Mouse (Mus musculus) heart, embryonic 14.5 days (tissue): ENCODE results near the gene Olfr149. TPM values are rescaled to one million over a fixed set of nuclear protein-coding genes. Genes with fewer than 3 reads are reported as not detected.
A peak's percentile ranks its signal among the peaks of the same experiment; 100 is the strongest.
"Not testable (repeated sequence)": the region's sequence is repeated elsewhere in the genome, so short reads cannot be mapped to it uniquely, and the experiment has no call there.

Experiments used
- ATAC-seq: fragments of 200-750 bp; cut with Nextera tagmentation; 2 replicates; pipeline ENCODE4 v1.8.0; 2017; ENCODE audit warnings: low read depth, moderate TSS enrichment; ENCODE audit not compliant: insufficient number of reproducible peaks, insufficient read depth, low FRiP score
- H3K27ac ChIP-seq, 2 experiments: fragments of 200-500 bp in 1 of 2; fragments of 300-500 bp in 1 of 2; sonication (generic) in 1 of 2; replicated peaks in 1 of 2; 2 replicates each; pipeline ENCODE4 v1.5.1; 2012 to 2014; ENCODE audit warnings: low read depth in 2 of 2, low read length in 2 of 2, control low read depth in 1 of 2, mild to moderate bottlenecking in 1 of 2, mixed read lengths in 1 of 2; ENCODE audit not compliant: control insufficient read depth in 1 of 2, insufficient read depth in 1 of 2
- H3K27me3 ChIP-seq: fragments of 300-500 bp; sonication (generic); 2 replicates; pipeline ENCODE4 v1.6.1; 2014; ENCODE audit warnings: mild to moderate bottlenecking, low read length, control low read depth; ENCODE audit not compliant: control insufficient read depth, insufficient read depth
- H3K36me3 ChIP-seq: fragments of 300-500 bp; sonication (generic); 2 replicates; pipeline ENCODE4 v1.6.1; 2014; ENCODE audit warnings: mild to moderate bottlenecking, control low read depth, low read length, mixed read lengths; ENCODE audit not compliant: control insufficient read depth, insufficient read depth
- H3K4me1 ChIP-seq, 2 experiments: fragments of 200-500 bp in 1 of 2; fragments of 300-500 bp in 1 of 2; sonication (generic) in 1 of 2; 2 replicates each; pipeline ENCODE4 v1.6.1; 2012 to 2014; ENCODE audit warnings: low read length in 2 of 2, control low read depth in 1 of 2, mixed read lengths in 1 of 2; ENCODE audit not compliant: control insufficient read depth in 2 of 2, insufficient read depth in 2 of 2
- H3K4me2 ChIP-seq: fragments of 300-500 bp; sonication (generic); 2 replicates; pipeline ENCODE4 v1.6.1; 2014; ENCODE audit warnings: mild to moderate bottlenecking, low read length
- H3K4me3 ChIP-seq, 2 experiments: fragments of 200-500 bp in 1 of 2; fragments of 300-500 bp in 1 of 2; sonication (generic) in 1 of 2; 2 replicates each; pipeline ENCODE4 v1.5.1; 2012 to 2014; ENCODE audit warnings: low read length in 2 of 2, mild to moderate bottlenecking in 2 of 2, control low read depth in 1 of 2, low read depth in 1 of 2, moderate library complexity in 1 of 2; ENCODE audit not compliant: control insufficient read depth in 1 of 2, insufficient read depth in 1 of 2
- H3K9ac ChIP-seq: fragments of 300-500 bp; sonication (generic); 2 replicates; pipeline ENCODE4 v1.6.1; 2014; ENCODE audit warnings: mild to moderate bottlenecking, low read length
- H3K9me3 ChIP-seq: fragments of 300-500 bp; sonication (generic); 2 replicates; pipeline ENCODE4 v1.6.1; 2016; ENCODE audit warnings: low read length, control low read depth; ENCODE audit not compliant: control insufficient read depth
- WGBS: fragments of 180-500 bp; shearing (Covaris S2); extraction: QIAGEN DNeasy Blood & Tissue Kit; methylation state at CpG from one replicate; pipeline ENCODE4 v1.1.7; 2014; 5-methylcytosine and 5-hydroxymethylcytosine counted together
- polyA plus RNA-seq: library from polyadenylated mRNA; unstranded; fragments of >200 nt; fragmentation: Nextera tagmentation; extraction: Ambion mirVana; gene quantifications from 2 replicates; pipeline ENCODE4 v1.2.1, GENCODE M21; 2014

The Olfr149 gene
- not detected in 2 replicates for polyA plus RNA-seq

DNA sequence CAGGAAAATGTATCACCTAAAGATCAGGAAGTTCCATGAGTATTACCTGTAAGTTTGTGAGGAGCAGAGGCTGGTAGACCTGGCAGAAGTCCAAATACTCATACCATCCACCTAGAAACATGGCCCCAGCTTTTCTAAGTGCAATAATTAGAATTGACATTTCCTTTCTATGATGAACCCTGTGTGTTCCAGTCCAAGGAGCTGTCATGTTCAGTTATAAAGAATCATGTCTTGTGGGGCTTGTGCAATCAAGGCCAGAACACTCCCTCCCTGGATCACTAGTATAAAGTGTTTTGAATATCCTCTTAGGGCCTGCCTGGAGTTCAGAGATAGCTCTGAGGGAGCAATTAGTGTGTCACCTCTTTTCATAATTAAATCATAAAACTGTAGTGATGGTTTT is at the start of gene Olfr149:
Olfr149 (minus strand) TSS at position 101 of the 400 bp plus-strand sequence.
- H3K4me1 ChIP-seq: peaks cover 0 to 3% of the 10 kb centered on the region in 2 experiments; a peak in 1 of 4 replicates

DNA sequence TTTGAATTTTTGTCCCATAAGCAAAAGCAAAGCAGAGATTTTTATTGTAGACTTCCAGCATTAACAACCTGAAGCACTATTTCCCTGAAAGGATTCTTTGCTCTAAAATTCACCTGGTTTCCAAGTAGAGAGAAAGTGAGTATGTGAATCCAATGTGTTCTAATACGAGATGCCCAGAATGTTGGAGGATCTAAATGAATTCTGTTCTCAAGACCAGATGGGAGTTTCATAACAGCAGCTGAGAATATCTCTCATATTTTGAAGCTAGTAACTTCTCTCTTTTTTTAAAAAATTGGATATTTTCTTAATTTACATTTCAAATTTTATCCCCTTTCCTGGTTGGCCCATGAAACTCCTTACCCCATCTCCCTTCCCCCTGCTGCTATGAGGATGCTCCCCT is 39.5 kb upstream of the Olfr149 start:
- H3K9ac ChIP-seq: no peak overlapping the region
- no peak overlapping the region for H3K4me2 ChIP-seq
- no peaks in the 10 kb centered on the region for H3K27me3 ChIP-seq
- H3K4me3 ChIP-seq: no peak overlapping the region
- no peaks in the 10 kb centered on the region for H3K36me3 ChIP-seq
- no peak overlapping the region for H3K27ac ChIP-seq
- ATAC-seq: no peak
- no peaks in the 10 kb centered on the region for H3K4me1 ChIP-seq
- 80% methylated on average over 1 of the region's 1 CpGs for WGBS
- no peaks in the 10 kb centered on the region; the same call in 1 of the 2 replicates for H3K9me3 ChIP-seq

More for the DNA sequence above, at the start of gene Olfr149:
- ATAC-seq: no peak
- no peaks in the 10 kb centered on the region for H3K36me3 ChIP-seq
- H3K9ac ChIP-seq: no peak within 1 kb of the TSS
- no peaks in the 10 kb centered on the region for H3K9me3 ChIP-seq
- H3K4me2 ChIP-seq: no peak within 1 kb of the TSS
- H3K27me3 ChIP-seq: no peaks in the 10 kb centered on the region
- H3K4me3 ChIP-seq: no peak within 1 kb of the TSS
- H3K27ac ChIP-seq: no peak within 1 kb of the TSS

DNA sequence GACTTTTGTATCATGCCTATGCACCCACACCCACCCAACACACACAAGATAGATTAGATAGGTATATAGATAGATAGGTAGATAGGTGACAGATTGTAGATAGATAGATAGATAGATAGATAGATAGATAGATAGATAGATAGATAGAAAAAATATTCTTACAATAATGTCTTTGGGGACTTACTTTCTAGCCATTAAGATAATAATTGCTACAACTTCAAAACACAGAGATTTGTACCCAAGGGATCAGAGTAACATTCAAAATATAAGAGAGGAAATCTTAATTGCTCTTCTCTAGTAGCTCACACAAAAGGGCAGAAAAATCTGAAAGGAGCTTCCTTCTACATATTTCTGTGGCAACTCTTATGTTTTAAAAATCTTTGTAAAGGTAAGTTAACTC is 39.0 kb upstream of the Olfr149 start, which contains the start of gene Olfr967:
Olfr967 (plus strand) TSS at position 301 of the 400 bp plus-strand sequence.
- Histone ChIP-seq H3K9ac (no peak within 1 kb of the TSS), H3K4me2 (no peak within 1 kb of the TSS), H3K9me3 (no peaks in the 10 kb centered on the region; the same call in 1 of the 2 replicates), H3K27me3 (no peaks in the 10 kb centered on the region), H3K36me3 (no peaks in the 10 kb centered on the region), H3K4me3 (no peak within 1 kb of the TSS), H3K4me1 (no peaks in the 10 kb centered on the region), H3K27ac (no peak within 1 kb of the TSS)
- ATAC-seq: no peak

DNA sequence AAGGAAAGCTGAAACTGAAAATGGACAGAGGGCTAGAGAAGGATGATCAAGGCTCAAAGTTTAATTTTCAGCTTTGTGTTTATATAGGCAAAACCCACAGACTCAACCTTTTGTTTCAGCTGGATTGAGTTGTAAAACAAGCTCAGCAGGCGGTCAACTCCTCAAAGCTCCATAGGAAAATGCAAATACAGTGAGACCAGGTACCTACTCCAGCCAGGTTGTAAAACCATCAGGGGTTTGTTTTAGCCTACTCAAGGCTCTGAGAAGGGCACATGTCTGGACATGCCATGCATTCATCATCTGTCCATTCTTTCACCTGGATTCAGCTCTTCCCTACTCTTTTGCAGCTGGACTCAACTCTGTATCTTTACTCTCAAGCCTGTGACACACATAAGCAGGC is 33.8 kb upstream of the Olfr149 start:
- no peak overlapping the region for H3K4me2 ChIP-seq
- no peaks in the 10 kb centered on the region for H3K36me3 ChIP-seq
- no peaks in the 10 kb centered on the region; the same call in 1 of the 2 replicates for H3K9me3 ChIP-seq
- ATAC-seq: no peak
- no peaks in the 10 kb centered on the region for H3K4me1 ChIP-seq
- no peak overlapping the region for H3K27ac ChIP-seq
- H3K4me3 ChIP-seq: no peak overlapping the region
- no peak overlapping the region for H3K9ac ChIP-seq
- no peaks in the 10 kb centered on the region for H3K27me3 ChIP-seq
- WGBS: 88% methylated on average over 1 of the region's 1 CpGs

DNA sequence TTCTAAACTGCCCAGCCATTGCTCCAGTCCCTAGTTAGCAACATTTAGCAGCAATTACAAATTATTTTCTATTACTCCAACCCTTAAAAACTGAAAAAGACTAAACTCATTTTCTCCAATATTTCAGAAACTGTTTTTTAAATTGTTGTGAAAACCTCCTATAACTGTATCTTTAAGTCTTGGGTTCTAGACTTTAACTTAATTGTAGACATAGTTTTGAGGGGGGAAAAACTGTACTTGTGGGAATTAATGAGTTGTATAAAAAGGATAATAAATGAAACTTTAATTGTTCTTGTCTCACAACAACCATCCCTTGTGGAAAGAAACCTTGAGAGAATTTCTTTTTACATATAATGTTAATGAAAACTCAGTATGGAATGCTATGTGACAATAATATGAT is 23.8 kb upstream of the Olfr149 start, which contains the start of gene Olfr150:
Olfr150 (plus strand) TSS at position 301 of the 400 bp plus-strand sequence.
- Histone ChIP-seq H3K9me3 (no peaks in the 10 kb centered on the region), H3K4me1 (no peaks in the 10 kb centered on the region), H3K27me3 (no peaks in the 10 kb centered on the region), H3K4me3 (no peak within 1 kb of the TSS), H3K27ac (no peak within 1 kb of the TSS), H3K4me2 (no peak within 1 kb of the TSS), H3K9ac (no peak within 1 kb of the TSS), H3K36me3 (no peaks in the 10 kb centered on the region)
- ATAC-seq: no peak

DNA sequence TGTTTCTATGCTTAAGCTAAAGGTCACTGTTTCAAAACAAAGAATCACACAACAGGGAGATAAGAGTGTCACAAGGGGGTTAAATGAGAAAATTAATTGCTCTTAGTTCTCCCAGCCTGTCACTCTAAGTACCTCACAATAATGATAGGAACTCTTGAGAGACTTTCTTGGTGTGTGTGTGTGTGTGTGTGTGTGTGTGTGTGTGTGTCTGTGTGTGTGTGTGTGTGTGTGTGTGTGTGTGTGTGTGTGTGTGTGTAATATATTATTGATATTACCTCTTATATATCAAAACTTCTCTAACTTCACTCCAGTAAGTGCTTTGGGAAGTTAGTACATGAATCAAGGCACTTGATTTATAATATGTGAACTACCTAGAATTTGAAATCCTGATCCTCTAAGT is 4.1 kb upstream of the Olfr149 start, which contains the start of gene Olfr965:
Olfr965 (plus strand) TSS at position 301 of the 400 bp plus-strand sequence.
- H3K36me3 ChIP-seq: no peaks in the 10 kb centered on the region
- H3K27me3 ChIP-seq: no peaks in the 10 kb centered on the region
- peaks cover 0 to 3% of the 10 kb centered on the region in 2 experiments; a peak in 1 of 4 replicates for H3K4me1 ChIP-seq
- H3K9me3 ChIP-seq: no peaks in the 10 kb centered on the region
- no peak for ATAC-seq
- H3K27ac ChIP-seq: no peak within 1 kb of the TSS
- no peak within 1 kb of the TSS for H3K4me2 ChIP-seq
- no peak within 1 kb of the TSS for H3K4me3 ChIP-seq
- H3K9ac ChIP-seq: no peak within 1 kb of the TSS

DNA sequence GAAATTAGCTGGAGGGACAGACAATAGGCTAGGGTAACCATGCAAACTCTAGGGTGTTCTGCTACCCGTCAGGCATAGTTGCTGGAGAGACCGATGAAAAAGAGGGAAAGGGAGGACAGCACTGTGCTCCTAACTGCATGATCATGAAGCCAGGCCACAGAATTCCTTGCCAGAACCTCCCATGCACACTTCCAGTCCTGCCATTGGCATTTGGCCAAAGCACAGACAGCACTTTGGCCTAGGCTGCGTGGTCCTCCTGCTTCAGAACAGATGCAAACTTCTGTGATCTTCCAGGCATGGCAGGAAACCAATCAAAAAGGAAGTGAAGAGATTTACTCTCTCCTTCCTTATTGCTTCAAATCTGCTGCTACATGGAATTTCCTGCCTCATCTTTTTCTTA is 2.0 kb upstream of the Olfr149 start:
- Histone ChIP-seq H3K4me1 (peaks cover 0 to 3% of the 10 kb centered on the region in 2 experiments; a peak in 1 of 4 replicates), H3K4me3 (no peak overlapping the region), H3K27ac (no peak overlapping the region), H3K9ac (no peak overlapping the region), H3K9me3 (no peaks in the 10 kb centered on the region), H3K27me3 (no peaks in the 10 kb centered on the region), H3K4me2 (no peak overlapping the region), H3K36me3 (no peaks in the 10 kb centered on the region)
- WGBS: 35% methylated on average over 3 of the region's 3 CpGs
- ATAC-seq: peak; percentile 31; the same call in 1 of the 2 replicates

DNA sequence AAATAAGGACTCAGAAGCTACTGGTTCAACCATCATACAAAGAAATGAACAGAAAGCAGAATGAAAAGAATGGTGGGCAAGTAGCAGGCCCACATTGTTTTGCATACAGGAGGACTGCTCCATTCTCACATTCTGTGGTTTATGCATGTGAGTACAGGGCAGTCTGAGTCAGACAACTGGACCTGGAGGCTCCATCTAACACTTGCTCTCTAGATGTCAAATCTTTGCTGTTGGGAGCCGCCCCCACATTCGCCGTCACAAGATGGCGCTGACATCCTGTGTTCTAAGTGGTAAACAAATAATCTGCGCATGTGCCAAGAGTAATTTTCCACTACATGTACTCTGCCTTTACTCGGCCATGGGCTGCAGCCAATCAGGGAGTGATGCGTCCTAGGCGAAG is 5.8 kb downstream of the Olfr149 start:
- WGBS: 84% methylated on average over 6 of the region's 8 CpGs
- ATAC-seq: not testable (repeated sequence)

More for the DNA sequence above, 5.8 kb downstream of the Olfr149 start:
- H3K9ac ChIP-seq, H3K36me3 ChIP-seq, H3K4me1 ChIP-seq, H3K4me3 ChIP-seq, H3K4me2 ChIP-seq, H3K27ac ChIP-seq, H3K9me3 ChIP-seq, H3K27me3 ChIP-seq: not testable (repeated sequence)
